Comparison of ENCODE assay signal across 9 mouse cellular contexts in the genomic region with DNA sequence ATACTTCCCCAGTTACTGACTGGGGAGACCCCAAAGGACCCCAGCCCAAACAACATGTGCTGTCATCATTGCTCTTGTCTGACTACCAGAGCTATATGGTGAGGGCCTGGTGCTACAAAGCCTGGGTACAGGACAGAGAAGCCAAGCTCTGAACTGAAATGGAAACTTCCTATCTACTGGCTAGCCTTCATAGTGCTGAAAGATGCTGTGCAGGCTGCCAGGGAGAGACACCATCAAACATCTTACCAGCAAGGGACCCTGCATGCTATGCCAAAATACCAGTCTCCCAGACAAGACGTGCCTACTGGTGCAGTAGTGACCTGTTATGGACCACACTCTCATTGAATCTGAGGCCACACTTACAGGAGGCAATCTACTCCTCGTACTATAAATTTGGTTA.
"Had no signal": no experiment of that assay in that cellular context is flagged by ENCODE, and none has a peak within 500 bp of the region (broad histone marks: within the 10 kb centered on the region; RNA-seq: fewer than 3 reads in every experiment).

No protein-coding gene starts in this region.

- H3K4me2 ChIP-seq: limb, embryonic 13.5 days; midbrain, embryonic 12.5 days had no signal

- H3K4me3 ChIP-seq: limb, embryonic 13.5 days; midbrain, embryonic 12.5 days had no signal

- DNase-seq: kidney, postnatal 10 days; kidney, postnatal 4 days; left cerebral cortex, postnatal 4 days; right cerebral cortex, adult 18-20 months; right cerebral cortex, postnatal 25 days had no signal

- H3K27me3 ChIP-seq: limb, embryonic 13.5 days; midbrain, embryonic 12.5 days had no signal

- H3K9me3 ChIP-seq: limb, embryonic 13.5 days; midbrain, embryonic 12.5 days had no signal

- H3K27ac ChIP-seq: limb, embryonic 13.5 days; liver, embryonic 14.5 days; midbrain, embryonic 12.5 days had no signal

- H3K9ac ChIP-seq: limb, embryonic 13.5 days; liver, embryonic 14.5 days; midbrain, embryonic 12.5 days had no signal

- ATAC-seq: midbrain, embryonic 16.5 days had no signal
